Mouse (Mus musculus) regulatory T cell (primary cell): ENCODE measurements around the gene Pacsin1.

Experiments
- in situ Hi-C: fragments of 300-600 bp; cut with MboI, MseI; formaldehyde crosslinking; loops from one replicate; pipeline ENCODE4 v1.15.1; 2025; ENCODE audit warnings: high pct_unique_total_duplicates

Gene Pacsin1

GRCm38 (mm10) chr17:27725011-27725410 lies 69.7 kb downstream of the Pacsin1 start:
- in situ Hi-C loops = no loop called here

GRCm38 (mm10) chr17:27725412-27725811 lies 70.1 kb downstream of the Pacsin1 start:
- in situ Hi-C loops = no loop called here

DNA sequence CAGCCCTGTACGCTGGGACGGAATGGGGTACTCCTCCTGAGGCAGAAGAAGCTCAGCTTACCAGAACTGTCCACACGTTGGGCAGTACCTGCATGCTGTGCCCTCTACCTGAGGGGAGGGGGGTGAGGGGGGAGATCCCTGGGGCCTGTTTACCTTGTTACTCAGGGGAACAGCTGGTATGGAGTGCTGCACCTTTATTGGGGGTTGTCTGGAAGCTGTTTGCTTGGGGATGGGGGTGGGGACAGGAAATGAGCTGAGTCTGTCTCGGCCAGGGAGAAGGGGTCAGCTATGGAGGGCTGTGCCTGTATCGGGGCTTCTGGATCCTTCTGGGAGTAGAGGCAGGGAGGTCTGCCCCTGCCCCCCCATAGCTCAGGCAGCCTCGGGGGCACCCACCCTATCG lies 71.2 kb downstream of the Pacsin1 start:
- in situ Hi-C loops = no loop called here

GRCm38 (mm10) chr17:27728770-27729169 lies 73.5 kb downstream of the Pacsin1 start, which contains the start of gene Spdef:
Gene Spdef, minus strand, starts transcription at chr17:27728955.
- in situ Hi-C loops = no loop called here

DNA sequence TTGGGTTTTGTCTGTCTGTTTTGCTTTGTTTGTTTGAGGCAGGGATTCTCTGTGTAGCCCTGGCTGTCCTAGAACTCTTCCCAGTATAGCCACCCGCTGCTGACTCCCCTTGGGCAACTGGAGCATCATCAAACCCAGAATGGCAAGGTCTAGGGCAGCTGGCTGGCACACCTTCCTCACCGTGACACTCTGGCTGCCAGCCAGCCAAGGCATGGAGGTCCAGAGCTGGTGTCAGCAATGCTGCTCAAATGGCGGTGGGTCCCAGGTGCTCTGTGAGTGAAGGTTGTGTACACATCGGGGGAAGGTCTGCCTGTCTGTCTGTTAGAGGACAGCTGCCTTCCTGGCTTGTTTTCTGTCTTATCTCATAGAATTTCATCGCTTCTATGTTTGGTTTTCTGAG lies 76.8 kb downstream of the Pacsin1 start:
- in situ Hi-C loops = no loop called here

- in situ Hi-C loops = no loop called here
Observed at GRCm38 (mm10) chr17:27732694-27733093, 77.4 kb downstream of the Pacsin1 start.

DNA sequence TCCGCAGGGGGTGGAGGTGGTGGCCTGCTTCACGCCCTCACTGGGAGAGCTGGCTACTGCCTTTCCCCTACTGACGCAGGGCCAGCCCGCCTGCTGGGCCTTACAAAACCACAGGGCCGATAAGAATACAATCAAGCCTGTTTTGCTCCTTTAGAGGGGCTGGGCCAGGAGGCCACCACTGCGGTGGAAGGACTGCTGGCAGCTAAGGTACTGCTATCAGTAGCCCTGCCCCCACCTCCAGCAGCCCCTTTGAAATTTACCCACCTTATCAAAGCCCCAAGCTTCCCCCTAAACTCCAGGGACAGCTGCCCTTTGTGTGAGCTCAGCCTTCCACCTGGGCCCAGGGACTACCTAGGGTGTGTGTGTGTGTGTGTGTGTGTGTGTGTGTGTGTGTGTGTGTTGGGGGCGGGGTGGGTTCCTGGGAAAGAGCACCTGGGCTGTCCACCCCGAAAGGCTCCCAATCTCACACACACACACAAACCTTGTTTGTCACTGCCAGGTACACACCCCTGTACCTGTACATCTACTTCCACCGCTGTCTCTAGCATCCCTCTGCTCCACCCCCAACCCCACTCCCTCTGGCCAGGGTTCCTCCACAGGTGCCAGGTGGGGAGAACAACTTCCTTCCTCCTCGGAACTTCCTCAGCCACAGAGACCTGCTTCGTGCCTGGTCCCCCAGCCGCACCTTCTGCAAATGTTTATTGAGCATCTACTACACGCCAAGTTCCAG lies 79.2 kb downstream of the Pacsin1 start:
- in situ Hi-C loops = no loop called here

DNA sequence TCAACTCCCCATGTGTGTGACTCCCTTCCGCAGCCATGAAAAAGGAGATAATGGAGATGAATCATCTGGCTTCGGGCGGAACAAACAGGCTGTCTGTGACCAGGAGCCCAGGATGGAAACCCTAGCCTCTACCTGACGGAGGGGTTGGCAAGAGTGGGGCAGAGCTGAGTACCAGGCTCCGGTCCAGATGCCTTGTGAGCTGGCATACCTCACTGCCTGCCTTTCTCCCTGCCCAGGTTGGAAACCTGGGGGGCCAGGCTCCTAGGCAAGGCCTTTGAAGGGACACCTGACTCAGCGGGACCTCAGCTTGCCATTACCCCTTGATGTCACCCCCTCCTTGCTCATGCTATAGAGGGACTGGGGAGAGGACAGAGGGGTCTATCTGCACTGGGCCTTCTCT lies 85.7 kb downstream of the Pacsin1 start:
- in situ Hi-C loops = no loop called here

GRCm38 (mm10) chr17:27746446-27746845 lies 91.1 kb downstream of the Pacsin1 start:
- in situ Hi-C loops = no loop called here

DNA sequence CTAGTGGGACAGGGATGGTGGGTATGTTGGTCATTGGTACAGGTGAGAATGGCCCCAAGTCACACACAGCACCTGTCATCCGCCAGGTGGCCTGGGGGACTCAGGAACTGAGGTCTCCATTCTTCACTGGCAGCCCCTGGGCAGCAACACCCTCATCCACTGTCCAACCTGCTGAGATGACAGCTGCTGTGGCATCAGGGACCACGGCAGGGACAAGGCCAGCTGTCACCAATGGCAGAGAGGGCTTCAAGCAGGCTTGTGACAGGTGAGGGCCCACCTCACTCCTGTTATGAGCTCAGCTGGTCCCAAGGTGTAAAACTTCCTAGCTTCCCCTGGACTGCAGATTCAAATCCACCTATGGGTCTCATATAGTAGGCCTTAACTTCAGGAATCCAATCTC lies 92.8 kb downstream of the Pacsin1 start:
- in situ Hi-C loops = no loop called here

DNA sequence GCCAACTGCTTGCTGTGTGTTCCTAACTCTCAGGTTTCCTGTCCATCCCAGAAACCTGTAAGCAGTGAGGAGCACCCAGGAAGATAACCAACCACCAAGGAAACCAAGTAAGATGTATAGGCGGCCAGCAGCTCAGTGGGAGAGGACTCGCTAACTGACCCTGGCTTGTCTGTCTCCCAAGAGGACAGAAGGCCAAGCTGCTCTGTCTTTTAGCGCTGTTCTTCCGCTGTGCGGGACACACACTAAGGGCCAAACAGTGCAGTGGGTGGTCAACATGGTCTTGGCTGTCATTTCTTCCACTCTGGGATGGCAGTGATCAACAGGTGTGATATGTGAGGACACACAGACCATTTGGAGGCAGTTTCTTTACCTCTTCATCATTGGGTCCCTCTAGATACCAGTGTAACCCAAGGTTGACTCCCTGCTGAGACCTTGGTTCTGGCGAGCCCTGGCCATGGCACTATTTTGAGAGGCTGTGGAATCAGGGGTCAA lies 95.2 kb downstream of the Pacsin1 start:
- in situ Hi-C loops = no loop called here

GRCm38 (mm10) chr17:27751314-27752202 lies 96.2 kb downstream of the Pacsin1 start:
- in situ Hi-C loops = no loop called here

DNA sequence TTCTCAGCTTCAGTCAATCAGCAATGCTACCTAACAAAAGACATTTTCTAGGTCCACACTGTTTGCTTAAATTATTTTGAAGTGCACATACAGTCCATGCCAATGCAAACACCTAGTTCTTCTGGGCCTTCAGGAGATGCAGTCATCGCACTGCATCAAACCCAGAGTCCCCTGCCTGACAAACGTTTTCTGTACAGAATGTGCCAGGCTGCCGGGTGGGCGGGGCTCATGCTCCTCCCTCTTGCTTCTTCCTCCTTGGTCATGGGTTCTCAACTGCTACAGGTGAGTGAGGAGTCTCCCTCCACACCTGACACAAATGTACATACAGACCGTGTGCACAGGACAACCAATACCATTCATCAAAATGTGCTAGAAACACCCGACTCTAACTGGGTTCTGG lies 104.9 kb downstream of the Pacsin1 start:
- in situ Hi-C loops = no loop called here
